Mouse (Mus musculus) MEL (cell line): ENCODE measurements at regions not wholly inside any gene's neighbourhood (a gene's known extent, or its start where the extent isn't known, plus 50 kb on each side); places are given as distances from the start of the nearest gene placed in this dataset.

Experiments
- DNase-seq: peaks from one replicate; pipeline ENCODE4 v3.0.0; 2011; ENCODE audit warnings: low read depth, low spot score
- H3K27ac ChIP-seq: 2 replicates; pipeline ENCODE4 v1.5.1; 2012; ENCODE audit warnings: low read depth, mild to moderate bottlenecking, control low read depth, low read length, moderate library complexity; ENCODE audit not compliant: control insufficient read depth
- H3K27me3 ChIP-seq, 2 experiments: fragments of 150-350 bp in 1 of 2; sonication (generic) in 1 of 2; 2 replicates each; pipeline ENCODE4 v1.6.1; 2012; ENCODE audit warnings: low read length in 2 of 2, mild to moderate bottlenecking in 2 of 2, improper control_type of control experiment in 1 of 2, moderate library complexity in 1 of 2; ENCODE audit not compliant: insufficient read depth in 2 of 2, control insufficient read depth in 1 of 2
- H3K36me3 ChIP-seq, 2 experiments: 2 replicates each; pipeline ENCODE4 v1.6.1; 2012 to 2014; ENCODE audit warnings: low read length in 2 of 2, improper control_type of control experiment in 1 of 2, inconsistent platforms in 1 of 2, mild to moderate bottlenecking in 1 of 2; ENCODE audit not compliant: insufficient read depth in 2 of 2, control insufficient read depth in 1 of 2
- H3K4me1 ChIP-seq, 2 experiments: fragments of 150-350 bp in 1 of 2; sonication (generic) in 1 of 2; 2 replicates each; pipeline ENCODE4 v1.6.1; 2012; ENCODE audit warnings: low read length in 2 of 2, improper control_type of control experiment in 1 of 2, mild to moderate bottlenecking in 1 of 2; ENCODE audit not compliant: insufficient read depth in 2 of 2, control insufficient read depth in 1 of 2
- H3K4me3 ChIP-seq, 2 experiments: fragments of 150-350 bp in 1 of 2; sonication (generic) in 1 of 2; 2 replicates each; pipeline ENCODE4 v1.5.1; 2012; ENCODE audit warnings: low read depth in 2 of 2, low read length in 2 of 2, mild to moderate bottlenecking in 2 of 2, moderate library complexity in 2 of 2, control low read depth in 1 of 2, improper control_type of control experiment in 1 of 2; ENCODE audit not compliant: control insufficient read depth in 1 of 2, insufficient read depth in 1 of 2
- H3K79me2 ChIP-seq: 2 replicates; pipeline ENCODE4 v1.6.1; 2012; ENCODE audit warnings: mild to moderate bottlenecking, low read length, moderate library complexity; ENCODE audit not compliant: control insufficient read depth, poor library complexity, insufficient read depth
- H3K9ac ChIP-seq: 2 replicates; pipeline ENCODE4 v1.6.1; 2012; ENCODE audit warnings: low read depth, mild to moderate bottlenecking, control low read depth, low read length, moderate library complexity; ENCODE audit not compliant: control insufficient read depth, poor library complexity, severe bottlenecking
- H3K9me3 ChIP-seq: fragments of 150-350 bp; sonication (generic); replicated peaks from 2 replicates; pipeline ENCODE4 v1.6.1; 2012; ENCODE audit warnings: mild to moderate bottlenecking, low read length, improper control_type of control experiment, moderate library complexity; ENCODE audit not compliant: insufficient read depth
- CHD1 ChIP-seq: IDR thresholded peaks from 2 replicates; pipeline ENCODE4 v1.6.1; 2012; ENCODE audit warnings: low read depth, mild to moderate bottlenecking, inconsistent platforms, low read length, improper control_type of control experiment
- E2F4 ChIP-seq: IDR thresholded peaks from 2 replicates; pipeline ENCODE4 v1.6.1; 2011; ENCODE audit warnings: low read depth, low read length, improper control_type of control experiment, borderline replicate concordance
- ELF1 ChIP-seq: IDR thresholded peaks from 2 replicates; pipeline ENCODE4 v1.6.1; 2014; ENCODE audit warnings: low read depth, mild to moderate bottlenecking, inconsistent platforms, low read length, improper control_type of control experiment, moderate library complexity
- ETS1 ChIP-seq: IDR thresholded peaks from 2 replicates; pipeline ENCODE4 v1.6.1; 2012; ENCODE audit warnings: low read depth, mild to moderate bottlenecking, inconsistent platforms, low read length, improper control_type of control experiment, moderate library complexity
- GABPA ChIP-seq: IDR thresholded peaks from 2 replicates; pipeline ENCODE4 v1.6.1; 2012; ENCODE audit warnings: low read depth, mild to moderate bottlenecking, inconsistent platforms, low read length, improper control_type of control experiment, moderate library complexity
- GATA1 ChIP-seq: IDR thresholded peaks from 2 replicates; pipeline ENCODE4 v1.6.1; 2011; ENCODE audit warnings: low read depth, low read length, improper control_type of control experiment
- HCFC1 ChIP-seq: IDR thresholded peaks from 2 replicates; pipeline ENCODE4 v1.6.1; 2012; ENCODE audit warnings: low read depth, mild to moderate bottlenecking, inconsistent platforms, low read length, improper control_type of control experiment, moderate library complexity
- JUND ChIP-seq: IDR thresholded peaks from 2 replicates; pipeline ENCODE4 v1.6.1; 2011; ENCODE audit warnings: low read depth, mild to moderate bottlenecking, improper control_type of control experiment, low read length
- KAT2A ChIP-seq: conservative IDR thresholded peaks from 2 replicates; pipeline ENCODE4 v1.6.1; 2012; ENCODE audit warnings: low read depth, low read length, improper control_type of control experiment, inconsistent platforms
- MXI1 ChIP-seq: IDR thresholded peaks from 2 replicates; pipeline ENCODE4 v1.6.1; 2011; ENCODE audit warnings: mild to moderate bottlenecking, low read depth, low read length, improper control_type of control experiment
- MYB ChIP-seq: IDR thresholded peaks from 2 replicates; pipeline ENCODE4 v1.6.1; 2011; ENCODE audit warnings: mild to moderate bottlenecking, low read depth, low read length, improper control_type of control experiment
- MYC ChIP-seq: IDR thresholded peaks from 2 replicates; pipeline ENCODE4 v1.6.1; 2011; ENCODE audit warnings: low read depth, mild to moderate bottlenecking, low read length, improper control_type of control experiment, moderate library complexity
- NELFE ChIP-seq: IDR thresholded peaks from 2 replicates; pipeline ENCODE4 v1.6.1; 2011; ENCODE audit warnings: low read depth, low read length, improper control_type of control experiment
- NRF1 ChIP-seq: IDR thresholded peaks from 2 replicates; pipeline ENCODE4 v1.6.1; 2014; ENCODE audit warnings: low read depth, mild to moderate bottlenecking, inconsistent platforms, low read length, improper control_type of control experiment, moderate library complexity; ENCODE audit not compliant: poor library complexity, insufficient read depth, severe bottlenecking
- POLR2A ChIP-seq, 2 experiments: IDR thresholded peaks; 2 replicates each; pipeline ENCODE4 v1.6.1; 2011 to 2012; ENCODE audit warnings: low read length in 2 of 2, mild to moderate bottlenecking in 2 of 2, control low read depth in 1 of 2, improper control_type of control experiment in 1 of 2, low read depth in 1 of 2, moderate library complexity in 1 of 2; ENCODE audit not compliant: control insufficient read depth in 1 of 2, insufficient read depth in 1 of 2, poor library complexity in 1 of 2
- RAD21 ChIP-seq: IDR thresholded peaks from 2 replicates; pipeline ENCODE4 v1.6.1; 2011; ENCODE audit warnings: mild to moderate bottlenecking, low read depth, low read length, improper control_type of control experiment
- SMC3 ChIP-seq: IDR thresholded peaks from 2 replicates; pipeline ENCODE4 v1.6.1; 2011; ENCODE audit warnings: low read depth, low read length, improper control_type of control experiment
- TBP ChIP-seq: IDR thresholded peaks from 2 replicates; pipeline ENCODE4 v1.8.0; 2011; ENCODE audit warnings: low read depth, low read length, improper control_type of control experiment
- TCF12 ChIP-seq: IDR thresholded peaks from 2 replicates; pipeline ENCODE4 v1.6.1; 2014; ENCODE audit warnings: low read depth, mild to moderate bottlenecking, inconsistent platforms, low read length, improper control_type of control experiment, moderate library complexity
- USF1 ChIP-seq: IDR thresholded peaks from 2 replicates; pipeline ENCODE4 v1.6.1; 2014; ENCODE audit warnings: low read depth, mild to moderate bottlenecking, inconsistent platforms, low read length, improper control_type of control experiment, moderate library complexity
- ZC3H11A ChIP-seq: IDR thresholded peaks from 2 replicates; pipeline ENCODE4 v1.6.1; 2012; ENCODE audit warnings: low read depth, mild to moderate bottlenecking, inconsistent platforms, low read length, improper control_type of control experiment
- ZKSCAN1 ChIP-seq: IDR thresholded peaks from 2 replicates; pipeline ENCODE4 v1.6.1; 2012; ENCODE audit warnings: low read depth, mild to moderate bottlenecking, inconsistent platforms, low read length, improper control_type of control experiment, moderate library complexity
- ZMIZ1 ChIP-seq: IDR thresholded peaks from 2 replicates; pipeline ENCODE4 v1.6.1; 2012; ENCODE audit warnings: low read depth, mild to moderate bottlenecking, inconsistent platforms, low read length, improper control_type of control experiment, moderate library complexity

DNA sequence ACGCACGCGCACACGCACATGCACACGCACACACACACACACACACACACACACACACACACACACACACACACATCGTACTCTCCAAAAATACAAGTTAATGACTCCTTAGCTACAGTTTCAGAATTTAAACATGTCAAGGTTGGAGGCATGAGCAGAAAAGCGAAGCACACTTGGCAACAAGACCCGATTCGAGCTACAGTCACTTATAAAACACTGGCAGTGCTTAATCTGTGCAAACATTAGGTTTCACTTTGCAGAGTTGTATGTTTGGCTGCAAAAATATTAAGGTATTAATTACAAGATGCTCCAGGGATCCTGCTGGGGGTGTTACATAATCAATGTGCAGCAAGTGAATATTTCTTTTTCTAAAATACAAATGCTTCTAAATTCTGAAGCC, 225.0 kb downstream of the Mycn start:
- H3K4me3 ChIP-seq = no peak overlapping the region
- TF ChIP-seq KAT2A (no peak), HCFC1 (no peak), E2F4 (no peak), NRF1 (no peak), MYB (no peak), MYC (no peak), ETS1 (no peak), RAD21 (no peak), ZC3H11A (no peak), GATA1 (no peak), TBP (no peak), ZKSCAN1 (no peak), USF1 (no peak), TCF12 (no peak), GABPA (no peak), ZMIZ1 (no peak), SMC3 (no peak), MXI1 (no peak), JUND (no peak), ELF1 (no peak)
- no peak overlapping the region for H3K9ac ChIP-seq
- no peak for DNase-seq
- H3K4me1 ChIP-seq = no peaks in the 10 kb centered on the region
- H3K27me3 ChIP-seq = no peaks in the 10 kb centered on the region
- no peak overlapping the region for H3K27ac ChIP-seq
- no peaks in the 10 kb centered on the region for H3K36me3 ChIP-seq
- H3K79me2 ChIP-seq = no peaks in the 10 kb centered on the region
- H3K9me3 ChIP-seq = no peaks in the 10 kb centered on the region

GRCm38 (mm10) chr12:12715956-12716669, 225.6 kb downstream of the Mycn start:
- DNase-seq = no peak
- Histone ChIP-seq H3K79me2 (no peaks in the 10 kb centered on the region), H3K4me1 (no peaks in the 10 kb centered on the region), H3K4me3 (no peak overlapping the region), H3K9me3 (no peaks in the 10 kb centered on the region), H3K27ac (no peak overlapping the region), H3K27me3 (no peaks in the 10 kb centered on the region), H3K9ac (no peak overlapping the region), H3K36me3 (no peaks in the 10 kb centered on the region)
- TF ChIP-seq TCF12 = no peak
- no peak for TF ChIP-seq POLR2A (IDR thresholded peaks at IDR 0.05; ENCODE audit: control insufficient read depth in 1 of 2, insufficient read depth in 1 of 2, low read depth in 1 of 2, low read length in 2 of 2, poor library complexity in 1 of 2)
- no peak for TF ChIP-seq USF1
- no peak for TF ChIP-seq NELFE
- no peak for TF ChIP-seq CHD1
